In the genomic region with DNA sequence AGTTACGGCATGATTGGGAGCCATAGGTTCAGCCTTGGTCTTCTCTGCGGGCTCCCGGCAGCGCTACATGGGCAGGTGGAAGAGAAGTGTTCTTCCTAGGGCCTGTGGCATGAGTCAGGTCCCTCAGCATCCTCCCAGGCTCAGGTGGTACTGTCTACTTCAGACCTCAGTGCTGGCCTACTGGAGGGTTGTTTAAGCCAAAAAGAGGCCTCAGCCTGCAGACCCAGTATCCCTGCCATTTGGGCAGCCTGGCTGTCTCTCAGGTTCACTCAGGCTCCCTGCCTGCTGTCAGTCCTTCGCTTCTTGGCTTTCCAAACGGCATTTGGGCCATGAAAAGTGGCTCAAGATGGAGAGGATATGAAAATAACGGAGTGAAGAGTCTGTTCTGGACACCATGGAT, we compare ENCODE assay signal across 29 mouse cellular contexts.
A peak's percentile ranks its signal among the peaks of the same experiment; 100 is the strongest.
DNase-seq lines count a peak whose midpoint lies in the region; ATAC-seq and TF ChIP-seq lines count a peak whose summit lies in the region.
"Had no signal": no experiment of that assay in that cellular context is flagged by ENCODE, and none has a peak within 500 bp of the region (broad histone marks: within the 10 kb centered on the region; RNA-seq: fewer than 3 reads in every experiment).

No protein-coding gene starts in this region.

- H3K9me3 ChIP-seq in liver, embryonic 15.5 days (replicated peaks), result no peaks in the 10 kb centered on the region
- H3K9me3 ChIP-seq in midbrain, postnatal 0 days (ENCODE audit: low read length), result no peaks in the 10 kb centered on the region
- no peaks in the 10 kb centered on the region for H3K9me3 ChIP-seq in midbrain, embryonic 16.5 days (replicated peaks; ENCODE audit: control insufficient read depth, low read length, poor library complexity, severe bottlenecking)
- H3K9me3 ChIP-seq: embryonic facial prominence, embryonic 10.5 days; embryonic facial prominence, embryonic 15.5 days; forebrain, embryonic 13.5 days; hindbrain, embryonic 12.5 days; limb, embryonic 10.5 days; limb, embryonic 15.5 days; lung, embryonic 15.5 days; neural tube, embryonic 13.5 days had no signal

- peak; percentile 77; the same call in 1 of the 2 replicates for ATAC-seq in cerebellum, adult (ENCODE audit: insufficient number of reproducible peaks, low FRiP score, low TSS enrichment)
- ATAC-seq in liver, embryonic 15.5 days (ENCODE audit: insufficient read depth), result no peak
- no peak for ATAC-seq in megakaryocyte-erythroid progenitor cell, adult 5-6 weeks (replicated peaks; ENCODE audit: low FRiP score, low TSS enrichment, poor library complexity, severe bottlenecking)
- no peak for ATAC-seq in midbrain, postnatal 0 days (ENCODE audit: low FRiP score)
- no peak for ATAC-seq in midbrain, embryonic 16.5 days
- ATAC-seq: activated CD4-positive, CD25-positive, alpha-beta regulatory T cell, adult 4 months; forebrain, embryonic 13.5 days; intestine, postnatal 0 days had no signal

- WGBS in liver, embryonic 15.5 days (ENCODE audit: insufficient replicate concordance), result 85% methylated on average over 7 of the region's 7 CpGs
- 90% methylated on average over 7 of the region's 7 CpGs for WGBS in midbrain, postnatal 0 days
- WGBS in midbrain, embryonic 16.5 days, result 90% methylated on average over 7 of the region's 7 CpGs

- peak overlapping the region; percentile 97 for H3K27ac ChIP-seq in liver, embryonic 15.5 days (replicated peaks)
- H3K27ac ChIP-seq in midbrain, postnatal 0 days (ENCODE audit: low read depth, low read length), result no peak overlapping the region
- no peak overlapping the region for H3K27ac ChIP-seq in midbrain, embryonic 16.5 days (ENCODE audit: low read length)
- H3K27ac ChIP-seq: embryonic facial prominence, embryonic 10.5 days; embryonic facial prominence, embryonic 15.5 days; forebrain, embryonic 13.5 days; hindbrain, embryonic 12.5 days; limb, embryonic 10.5 days; limb, embryonic 15.5 days; lung, embryonic 15.5 days; neural tube, embryonic 13.5 days had no signal

- no peaks in the 10 kb centered on the region for H3K27me3 ChIP-seq in liver, embryonic 15.5 days
- no peaks in the 10 kb centered on the region for H3K27me3 ChIP-seq in midbrain, postnatal 0 days (ENCODE audit: insufficient read depth, low read length)
- no peaks in the 10 kb centered on the region for H3K27me3 ChIP-seq in midbrain, embryonic 16.5 days (ENCODE audit: control insufficient read depth, insufficient read depth, low read depth, low read length)
- H3K27me3 ChIP-seq: CH12.LX; embryonic facial prominence, embryonic 15.5 days; limb, embryonic 15.5 days; lung, embryonic 15.5 days; neural tube, embryonic 13.5 days had no signal

- H3K9ac ChIP-seq in liver, embryonic 15.5 days, result no peak overlapping the region
- H3K9ac ChIP-seq in midbrain, postnatal 0 days (replicated peaks; ENCODE audit: low read length, poor library complexity, severe bottlenecking), result no peak overlapping the region
- H3K9ac ChIP-seq in midbrain, embryonic 16.5 days (ENCODE audit: low read depth, low read length), result no peak overlapping the region
- H3K9ac ChIP-seq: embryonic facial prominence, embryonic 15.5 days; forebrain, embryonic 13.5 days; hindbrain, embryonic 12.5 days; limb, embryonic 15.5 days; lung, embryonic 15.5 days; neural tube, embryonic 13.5 days had no signal

- H3K36me3 ChIP-seq in liver, embryonic 15.5 days (replicated peaks), result no peaks in the 10 kb centered on the region
- H3K36me3 ChIP-seq in midbrain, postnatal 0 days (ENCODE audit: insufficient read depth, low read length), result no peaks in the 10 kb centered on the region
- H3K36me3 ChIP-seq in midbrain, embryonic 16.5 days (ENCODE audit: control insufficient read depth, insufficient read depth, low read length), result no peaks in the 10 kb centered on the region
- H3K36me3 ChIP-seq: embryonic facial prominence, embryonic 10.5 days; embryonic facial prominence, embryonic 15.5 days; hindbrain, embryonic 12.5 days; limb, embryonic 10.5 days; limb, embryonic 15.5 days; lung, embryonic 15.5 days; neural tube, embryonic 13.5 days had no signal

- H3K4me3 ChIP-seq in liver, embryonic 15.5 days (replicated peaks), result no peak overlapping the region
- H3K4me3 ChIP-seq in midbrain, postnatal 0 days (ENCODE audit: low read depth, low read length), result no peak overlapping the region
- no peak overlapping the region for H3K4me3 ChIP-seq in midbrain, embryonic 16.5 days (ENCODE audit: low read depth, low read length)
- H3K4me3 ChIP-seq: embryonic facial prominence, embryonic 10.5 days; embryonic facial prominence, embryonic 15.5 days; forebrain, embryonic 13.5 days; hindbrain, embryonic 12.5 days; limb, embryonic 10.5 days; limb, embryonic 15.5 days; lung, embryonic 15.5 days; neural tube, embryonic 13.5 days had no signal

- no peak overlapping the region for H3K4me2 ChIP-seq in liver, embryonic 15.5 days
- no peak overlapping the region for H3K4me2 ChIP-seq in midbrain, postnatal 0 days (ENCODE audit: low read depth, low read length, poor library complexity, severe bottlenecking)
- H3K4me2 ChIP-seq in midbrain, embryonic 16.5 days (ENCODE audit: low read length), result no peak overlapping the region
- H3K4me2 ChIP-seq: embryonic facial prominence, embryonic 15.5 days; forebrain, embryonic 13.5 days; heart, embryonic 11.5 days; hindbrain, embryonic 12.5 days; limb, embryonic 15.5 days; lung, embryonic 15.5 days; midbrain, embryonic 11.5 days; neural tube, embryonic 13.5 days had no signal

- no peak for TF ChIP-seq CTCF in midbrain, postnatal 0 days (IDR thresholded peaks at IDR 0.05)

- peaks cover 63% of the 10 kb centered on the region for H3K4me1 ChIP-seq in liver, embryonic 15.5 days (replicated peaks)
- peaks cover 3% of the 10 kb centered on the region; the same call in 1 of the 2 replicates for H3K4me1 ChIP-seq in midbrain, postnatal 0 days (ENCODE audit: insufficient read depth, low read length)
- H3K4me1 ChIP-seq in midbrain, embryonic 16.5 days (ENCODE audit: control insufficient read depth, insufficient read depth, low read length), result peaks cover 7% of the 10 kb centered on the region; the same call in 1 of the 2 replicates
- H3K4me1 ChIP-seq: embryonic facial prominence, embryonic 15.5 days; limb, embryonic 15.5 days had no signal

- no peak for DNase-seq in cerebellum, postnatal 4 days (ENCODE audit: low spot score in 2 of 2)
- DNase-seq in cerebellum, adult 11-12 months, result peak; percentile 76
- peak; percentile 83 for DNase-seq in cerebellum, adult 9-11 months
- no peak for DNase-seq in midbrain, postnatal 0 days (ENCODE audit: low spot score)
- DNase-seq: adrenal gland, adult 8-10 months; gastrocnemius, postnatal 14 days; heart, adult 11 months; heart, postnatal 36 days; kidney, adult 9 months; kidney, postnatal 10 days; thymus, adult 2 months; thymus, postnatal 36 days had no signal

Comparison
In these comparisons a context has a peak if more than half of its experiments do, and no peak if none do; other contexts are left out.
1. DNase-seq: peak in cerebellum, adult 11-12 months (single experiment) and cerebellum, adult 9-11 months (single experiment); none in cerebellum, postnatal 4 days (0 of 2) and midbrain, postnatal 0 days (single experiment).